23 mouse cellular contexts compared by ENCODE assay signal in genomic region chr13:119117906-119118305, GRCm38 (mm10).
A peak's percentile ranks its signal among the peaks of the same experiment; 100 is the strongest.
DNase-seq lines count a peak whose midpoint lies in the region; ATAC-seq and TF ChIP-seq lines count a peak whose summit lies in the region.
"Had no signal": no experiment of that assay in that cellular context is flagged by ENCODE, and none has a peak within 500 bp of the region (broad histone marks: within the 10 kb centered on the region; RNA-seq: fewer than 3 reads in every experiment).

No protein-coding gene starts in this region.

- H3K27me3 ChIP-seq in limb, embryonic 13.5 days = no peaks in the 10 kb centered on the region
- H3K27me3 ChIP-seq in limb, embryonic 10.5 days (ENCODE audit: low read depth, poor library complexity, severe bottlenecking) = no peaks in the 10 kb centered on the region
- H3K27me3 ChIP-seq in C2C12 (ENCODE audit: control insufficient read depth, insufficient read depth, insufficient read length) (no peaks in the 10 kb centered on the region), Patski (no peaks in the 10 kb centered on the region)
- H3K27me3 ChIP-seq: embryonic facial prominence, embryonic 13.5 days; forebrain, embryonic 12.5 days had no signal

- no peaks in the 10 kb centered on the region for H3K36me3 ChIP-seq in limb, embryonic 13.5 days
- H3K36me3 ChIP-seq in limb, embryonic 10.5 days = no peaks in the 10 kb centered on the region
- H3K36me3 ChIP-seq in C2C12 (ENCODE audit: control insufficient read depth, insufficient read depth) = no peaks in the 10 kb centered on the region
- H3K36me3 ChIP-seq: embryonic facial prominence, embryonic 13.5 days; forebrain, embryonic 10.5 days; forebrain, embryonic 12.5 days had no signal

- POLR2A ChIA-PET in Patski (lab: Charles Lee) = interaction anchor here (0.6 kb wide), 1 partner anchor 322 kb away, joined by 4 read pairs; no protein-coding TSS in a partner anchor

- 42% methylated on average over 3 of the region's 3 CpGs for WGBS in limb, embryonic 13.5 days
- WGBS in limb, embryonic 10.5 days = 90% methylated on average over 3 of the region's 3 CpGs

- no peak overlapping the region for H3ac ChIP-seq in C2C12 (ENCODE audit: control insufficient read depth, insufficient read length, low read depth)

- peak; percentile 24; the same call in 1 of the 2 replicates for ATAC-seq in limb, embryonic 13.5 days (ENCODE audit: low FRiP score, low read depth)
- peak; percentile 44 for ATAC-seq in Patski
- ATAC-seq: forebrain, embryonic 14.5 days; forebrain, embryonic 16.5 days had no signal

- H3K4me2 ChIP-seq in limb, embryonic 13.5 days (replicated peaks) = no peak overlapping the region
- H3K4me2 ChIP-seq: embryonic facial prominence, embryonic 13.5 days; forebrain, embryonic 12.5 days had no signal

- no peak for DNase-seq in limb, embryonic 10.5 days (ENCODE audit: low spot score)
- DNase-seq in 3T3-L1 (ENCODE audit: low read depth, low spot score) (peak; percentile 51), Patski (ENCODE audit: low read depth, low spot score) (no peak)
- DNase-seq in kidney, adult 8-10 months = no peak
- no peak for DNase-seq in gastrocnemius, postnatal 25 days
- DNase-seq in heart, postnatal 10 days = no peak
- DNase-seq: adrenal gland, adult 2 months; adrenal gland, postnatal 10 days; adrenal gland, postnatal 25 days; B cell, adult 2 months; cerebellum, adult 11 months; cerebellum, adult 18-20 months; cerebellum, adult 8-10 months; cerebellum, adult 9-11 months; cerebellum, postnatal 25 days had no signal

- peaks cover 4% of the 10 kb centered on the region; the same call in 1 of the 2 replicates for H3K4me1 ChIP-seq in limb, embryonic 13.5 days
- H3K4me1 ChIP-seq in limb, embryonic 10.5 days = no peaks in the 10 kb centered on the region
- H3K4me1 ChIP-seq: embryonic facial prominence, embryonic 13.5 days; forebrain, embryonic 10.5 days; forebrain, embryonic 12.5 days had no signal

- H3K9me3 ChIP-seq in limb, embryonic 13.5 days = no peaks in the 10 kb centered on the region
- no peaks in the 10 kb centered on the region for H3K9me3 ChIP-seq in limb, embryonic 10.5 days (replicated peaks)
- H3K9me3 ChIP-seq: embryonic facial prominence, embryonic 13.5 days; forebrain, embryonic 10.5 days; forebrain, embryonic 12.5 days had no signal

- intact Hi-C loops in heart, postnatal 10 days (cut with DNase I) = no loop called here

- H3K79me3 ChIP-seq in C2C12 (ENCODE audit: low read depth) = no peaks in the 10 kb centered on the region

- no peak overlapping the region for H3K9ac ChIP-seq in limb, embryonic 13.5 days
- H3K9ac ChIP-seq: embryonic facial prominence, embryonic 13.5 days; forebrain, embryonic 12.5 days had no signal

- in situ Hi-C loops in Patski (cut with MboI; ENCODE audit: low pct_unique_long_range_greater_than_20kb) = no loop called here

- H3K4me3 ChIP-seq in limb, embryonic 13.5 days = no peak overlapping the region
- H3K4me3 ChIP-seq in limb, embryonic 10.5 days = no peak overlapping the region
- H3K4me3 ChIP-seq in C2C12 (ENCODE audit: insufficient read depth, poor library complexity, severe bottlenecking) = no peak overlapping the region
- H3K4me3 ChIP-seq: embryonic facial prominence, embryonic 13.5 days; erythroblast, embryonic 14.5 days; forebrain, embryonic 10.5 days; forebrain, embryonic 12.5 days had no signal

- CTCF ChIA-PET in Patski (lab: Charles Lee) = no interaction called here

- no peaks in the 10 kb centered on the region for H3K79me2 ChIP-seq in C2C12 (ENCODE audit: control insufficient read depth, insufficient read depth)

- no peak overlapping the region for H3K27ac ChIP-seq in limb, embryonic 13.5 days
- H3K27ac ChIP-seq in limb, embryonic 10.5 days = no peak overlapping the region
- H3K27ac ChIP-seq: embryonic facial prominence, embryonic 13.5 days; forebrain, embryonic 10.5 days; forebrain, embryonic 12.5 days had no signal

- TF ChIP-seq CTCF in C2C12 (IDR thresholded peaks at IDR 0.05; ENCODE audit: control insufficient read depth, insufficient read depth, insufficient read length) (no peak), Patski (IDR thresholded peaks at IDR 0.05) (no peak)

TF ChIP-seq in C2C12, 6 proteins besides CTCF, POLR2A, EP300 and RAD21:
- TF ChIP-seq USF1 (IDR thresholded peaks at IDR 0.05; ENCODE audit: low read depth) (no peak), MYOD1 (IDR thresholded peaks at IDR 0.05; ENCODE audit: control insufficient read depth, insufficient read length, low read depth) (no peak), CEBPB (IDR thresholded peaks at IDR 0.05; ENCODE audit: low read depth) (peak; percentile 44)
TF ChIP-seq in C2C12: peak in this region for 1.
